Mouse (Mus musculus) CD4-positive, CD25-positive, alpha-beta regulatory T cell (primary cell): Measurements from ENCODE around the gene Hps1. TPM values are rescaled to one million over a fixed set of nuclear protein-coding genes. Genes with fewer than 3 reads are reported as not detected.

Experiments
- polyA plus RNA-seq: library from polyadenylated mRNA; unstranded; fragments of 100-300 nt; shearing (Covaris generic); gene quantifications from one replicate; pipeline ENCODE4 v1.2.1, GENCODE M21; 2017

The Hps1 gene
- 38.3 TPM for polyA plus RNA-seq

DNA sequence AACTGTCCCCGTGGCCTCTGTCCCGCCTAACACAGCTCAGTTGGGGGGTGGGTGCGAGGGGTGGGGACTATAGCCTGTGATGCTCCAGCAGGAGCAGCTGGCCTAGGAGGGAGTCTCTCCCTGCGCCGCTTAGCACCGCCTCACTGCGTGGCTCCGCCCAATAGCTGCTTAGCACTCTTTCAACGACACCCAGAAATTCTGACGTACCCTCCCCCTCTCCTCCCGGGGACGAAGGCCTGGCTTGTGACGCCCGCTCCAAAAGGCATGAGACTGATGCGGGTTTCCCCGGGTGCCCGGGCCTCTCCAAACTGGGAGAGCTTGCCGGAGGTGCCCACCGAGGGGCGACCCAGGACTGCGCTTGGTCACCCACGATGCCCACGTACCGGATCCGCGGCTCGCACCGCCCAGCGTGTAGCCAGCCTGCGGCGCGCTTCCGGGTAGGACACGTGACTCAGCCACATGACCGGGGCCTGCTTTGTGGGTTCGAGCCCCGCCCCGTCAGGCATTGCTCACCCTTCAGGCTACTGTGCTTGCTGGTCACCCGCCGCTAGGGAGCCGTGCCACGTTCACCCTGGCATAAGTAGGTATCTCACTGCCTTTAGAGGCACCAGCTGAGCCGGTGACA is at the start of gene Hps1:
TSS of gene Hps1 (minus strand) at position 448 of the 625 bp plus-strand sequence.

DNA sequence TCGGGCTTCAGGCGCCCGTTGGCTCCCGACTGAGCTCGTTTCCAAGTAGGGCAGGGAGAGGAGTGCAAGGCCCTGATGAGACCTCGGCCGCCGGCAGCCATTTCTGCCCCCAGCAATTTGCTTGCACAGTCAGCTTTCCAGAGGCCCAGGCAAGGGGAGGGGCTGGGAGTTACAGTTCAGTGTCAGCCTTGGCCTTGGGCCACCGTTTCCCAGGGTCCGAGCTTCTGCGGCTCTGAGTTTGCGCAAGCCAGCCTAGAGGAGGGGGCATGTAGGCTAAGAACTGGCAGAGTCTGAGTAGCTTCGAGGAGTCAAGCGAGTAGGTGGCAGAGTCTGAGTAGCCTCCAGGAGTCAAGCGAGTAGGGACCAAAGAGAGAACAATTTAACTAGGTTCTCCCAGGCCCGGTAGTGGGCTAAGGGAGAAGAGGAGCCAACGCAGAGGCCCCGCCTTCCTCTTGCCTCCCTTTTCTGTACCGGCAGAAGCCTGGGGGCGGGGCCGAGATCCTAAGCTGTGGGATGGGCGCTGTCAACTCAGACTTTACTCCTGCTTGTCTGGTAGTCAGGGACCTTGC is 27.3 kb downstream of the Hps1 start, which contains the start of gene Pyroxd2:
TSS of gene Pyroxd2 (minus strand) at position 413 of the 569 bp plus-strand sequence.

Other genes with a start within 250 kb of the Hps1 start
- 0.59 TPM for gene Loxl4, start 167.2 kb downstream of the Hps1 start, polyA plus RNA-seq
- 1.4 TPM for gene Pyroxd2, start 27.2 kb downstream of the Hps1 start, polyA plus RNA-seq